Mouse (Mus musculus) kidney, embryonic 16.5 days (tissue): ENCODE data around the gene Atf3. TPM values are rescaled to one million over a fixed set of nuclear protein-coding genes. Genes with fewer than 3 reads are reported as not detected.

Source experiments
- ATAC-seq: fragments of 200-750 bp; cut with Nextera tagmentation; 2 replicates; pipeline ENCODE4 v1.8.0; 2017; ENCODE audit warnings: moderate TSS enrichment; ENCODE audit not compliant: low FRiP score, low TSS enrichment
- H3K27ac ChIP-seq: fragments of 300-500 bp; sonication (generic); 2 replicates; pipeline ENCODE4 v1.5.1; 2014; ENCODE audit warnings: low read length
- H3K27me3 ChIP-seq: fragments of 300-500 bp; sonication (generic); 2 replicates; pipeline ENCODE4 v1.6.1; 2014; ENCODE audit warnings: low read length, control low read depth, mixed read lengths; ENCODE audit not compliant: insufficient read depth
- H3K36me3 ChIP-seq: fragments of 300-500 bp; sonication (generic); 2 replicates; pipeline ENCODE4 v1.6.1; 2014; ENCODE audit warnings: low read length, control low read depth, mixed read lengths; ENCODE audit not compliant: insufficient read depth
- H3K4me1 ChIP-seq: fragments of 300-500 bp; sonication (generic); 2 replicates; pipeline ENCODE4 v1.6.1; 2014; ENCODE audit warnings: low read length, control low read depth, mixed read lengths; ENCODE audit not compliant: insufficient read depth
- H3K4me2 ChIP-seq: fragments of 300-500 bp; sonication (generic); replicated peaks from 2 replicates; pipeline ENCODE4 v1.6.1; 2014; ENCODE audit warnings: low read depth, low read length
- H3K4me3 ChIP-seq: fragments of 300-500 bp; sonication (generic); 2 replicates; pipeline ENCODE4 v1.5.1; 2014; ENCODE audit warnings: mild to moderate bottlenecking, low read length
- H3K9ac ChIP-seq: fragments of 300-500 bp; sonication (generic); replicated peaks from 2 replicates; pipeline ENCODE4 v1.6.1; 2014; ENCODE audit warnings: low read length
- H3K9me3 ChIP-seq: fragments of 300-500 bp; sonication (generic); 2 replicates; pipeline ENCODE4 v1.6.1; 2016; ENCODE audit warnings: low read length, control low read depth
- WGBS: fragments of 180-500 bp; shearing (Covaris S2); extraction: QIAGEN DNeasy Blood & Tissue Kit; methylation state at CpG from one replicate; pipeline ENCODE4 v1.1.7; 2014; 5-methylcytosine and 5-hydroxymethylcytosine counted together
- polyA plus RNA-seq: library from polyadenylated mRNA; unstranded; fragments of >200 nt; fragmentation: Nextera tagmentation; extraction: Ambion mirVana; gene quantifications from 2 replicates; pipeline ENCODE4 v1.2.1, GENCODE M21; 2015

Atf3 gene
- polyA plus RNA-seq, 1 experiment from 2014 or later = 4.4 TPM

- ATAC-seq = no peak
- Histone ChIP-seq H3K9ac (peak overlapping the region; percentile 47), H3K27me3 (peaks cover 48% of the 10 kb centered on the region), H3K9me3 (no peaks in the 10 kb centered on the region), H3K27ac (no peak overlapping the region), H3K4me2 (peak overlapping the region; percentile 98), H3K4me3 (peak overlapping the region; percentile 62), H3K36me3 (no peaks in the 10 kb centered on the region), H3K4me1 (peaks cover 47% of the 10 kb centered on the region)
- WGBS = under 1% methylated on average over 22 of the region's 22 CpGs
These were observed 33.0 kb downstream of the Atf3 start for GRCm38 (mm10) chr1:191184841-191185251.

- peaks cover 53% of the 10 kb centered on the region for H3K4me1 ChIP-seq
- WGBS = under 1% methylated on average over 42 of the region's 42 CpGs
- ATAC-seq = no peak
- H3K9me3 ChIP-seq = no peaks in the 10 kb centered on the region
- H3K4me3 ChIP-seq = peak overlapping the region; percentile 62
- peaks cover 50% of the 10 kb centered on the region for H3K27me3 ChIP-seq
- H3K27ac ChIP-seq = 0 out of 2 replicates have a peak overlapping the region, but pooled peaks have one; percentile 5
- no peaks in the 10 kb centered on the region for H3K36me3 ChIP-seq
- H3K4me2 ChIP-seq = peak overlapping the region; percentile 98
- peak overlapping the region; percentile 76 for H3K9ac ChIP-seq
These were observed 33.6 kb downstream of the Atf3 start for GRCm38 (mm10) chr1:191184066-191184815.

- Histone ChIP-seq H3K4me3 (peak overlapping the region; percentile 62), H3K27me3 (peaks cover 44% of the 10 kb centered on the region), H3K27ac (peak overlapping the region; percentile 70), H3K9me3 (no peaks in the 10 kb centered on the region), H3K4me1 (peaks cover 60% of the 10 kb centered on the region), H3K36me3 (no peaks in the 10 kb centered on the region), H3K4me2 (peak overlapping the region; percentile 98), H3K9ac (peak overlapping the region; percentile 76)
- WGBS = under 1% methylated on average over 63 of the region's 67 CpGs
- peak; percentile 86 for ATAC-seq
These were observed 34.4 kb downstream of the Atf3 start for GRCm38 (mm10) chr1:191183163-191184065.

GRCm38 (mm10) chr1:191182431-191183162, 35.2 kb downstream of the Atf3 start:
- peak overlapping the region; percentile 98 for H3K4me2 ChIP-seq
- H3K4me3 ChIP-seq = peak overlapping the region; percentile 62
- no peaks in the 10 kb centered on the region for H3K36me3 ChIP-seq
- H3K9ac ChIP-seq = peak overlapping the region; percentile 76
- H3K9me3 ChIP-seq = no peaks in the 10 kb centered on the region
- H3K27me3 ChIP-seq = peaks cover 40% of the 10 kb centered on the region
- H3K4me1 ChIP-seq = peaks cover 63% of the 10 kb centered on the region
- WGBS = under 1% methylated on average over 61 of the region's 61 CpGs
- peak; percentile 57 for ATAC-seq
- peak overlapping the region; percentile 70 for H3K27ac ChIP-seq

GRCm38 (mm10) chr1:191181469-191182259, 36.2 kb downstream of the Atf3 start:
- peaks cover 33% of the 10 kb centered on the region for H3K27me3 ChIP-seq
- no peak overlapping the region for H3K27ac ChIP-seq
- ATAC-seq = no peak
- H3K4me1 ChIP-seq = peaks cover 62% of the 10 kb centered on the region
- peak overlapping the region; percentile 62; the same call in 1 of the 2 replicates for H3K4me3 ChIP-seq
- no peaks in the 10 kb centered on the region for H3K36me3 ChIP-seq
- no peaks in the 10 kb centered on the region for H3K9me3 ChIP-seq
- peak overlapping the region; percentile 76 for H3K9ac ChIP-seq
- peak overlapping the region; percentile 98 for H3K4me2 ChIP-seq
- 44% methylated on average over 12 of the region's 12 CpGs for WGBS

- Histone ChIP-seq H3K27me3 (peaks cover 25% of the 10 kb centered on the region), H3K4me3 (no peak overlapping the region), H3K9ac (no peak overlapping the region), H3K4me2 (peak overlapping the region; percentile 40), H3K36me3 (no peaks in the 10 kb centered on the region), H3K4me1 (peaks cover 50% of the 10 kb centered on the region), H3K9me3 (no peaks in the 10 kb centered on the region), H3K27ac (peak overlapping the region; percentile 59)
- no peak for ATAC-seq
- 40% methylated on average over 4 of the region's 4 CpGs for WGBS
These were observed 37.4 kb downstream of the Atf3 start for GRCm38 (mm10) chr1:191180397-191180796.

- H3K36me3 ChIP-seq = no peaks in the 10 kb centered on the region
- 26% methylated on average over 2 of the region's 2 CpGs for WGBS
- no peak for ATAC-seq
- H3K4me1 ChIP-seq = peaks cover 44% of the 10 kb centered on the region
- peak overlapping the region; percentile 59 for H3K27ac ChIP-seq
- H3K4me2 ChIP-seq = peak overlapping the region; percentile 40
- H3K9me3 ChIP-seq = no peaks in the 10 kb centered on the region
- H3K9ac ChIP-seq = 0 out of 2 replicates have a peak overlapping the region, but pooled peaks have one; percentile 24
- peaks cover 20% of the 10 kb centered on the region for H3K27me3 ChIP-seq
- H3K4me3 ChIP-seq = no peak overlapping the region
These were observed 38.0 kb downstream of the Atf3 start for GRCm38 (mm10) chr1:191179846-191180245.

GRCm38 (mm10) chr1:191178511-191179188, 39.2 kb downstream of the Atf3 start:
- H3K4me3 ChIP-seq = no peak overlapping the region
- H3K4me1 ChIP-seq = peaks cover 33% of the 10 kb centered on the region
- H3K4me2 ChIP-seq = no peak overlapping the region
- H3K9me3 ChIP-seq = no peaks in the 10 kb centered on the region
- H3K9ac ChIP-seq = no peak overlapping the region; the same call in 1 of the 2 replicates
- ATAC-seq = no peak
- no peak overlapping the region for H3K27ac ChIP-seq
- H3K27me3 ChIP-seq = peaks cover 11% of the 10 kb centered on the region; the same call in 1 of the 2 replicates
- WGBS = 28% methylated on average over 15 of the region's 15 CpGs
- no peaks in the 10 kb centered on the region for H3K36me3 ChIP-seq
